Mouse (Mus musculus) hindbrain, embryonic 11.5 days (tissue): ENCODE data around the gene Ms4a7. TPM values are rescaled to one million over a fixed set of nuclear protein-coding genes. Genes with fewer than 3 reads are reported as not detected.
A peak's percentile ranks its signal among the peaks of the same experiment; 100 is the strongest.
"Not testable (repeated sequence)": the region's sequence is repeated elsewhere in the genome, so short reads cannot be mapped to it uniquely, and the experiment has no call there.

ENCODE experiments used
- ATAC-seq: fragments of 200-750 bp; cut with Nextera tagmentation; 2 replicates; pipeline ENCODE4 v1.8.0; 2017; ENCODE audit warnings: mild to moderate bottlenecking, moderate TSS enrichment, moderate library complexity; ENCODE audit not compliant: low FRiP score
- DNase-seq: peaks from one replicate; pipeline ENCODE4 v3.0.0-alpha.2; 2015; ENCODE audit warnings: low spot score
- H3K27ac ChIP-seq: fragments of 300-500 bp; sonication (generic); 2 replicates; pipeline ENCODE4 v1.5.1; 2014; ENCODE audit warnings: mild to moderate bottlenecking, low read depth, low read length
- H3K27me3 ChIP-seq: fragments of 300-500 bp; sonication (generic); 2 replicates; pipeline ENCODE4 v1.6.1; 2014; ENCODE audit warnings: mild to moderate bottlenecking, low read length, moderate library complexity, mixed read lengths; ENCODE audit not compliant: control insufficient read depth, insufficient read depth
- H3K36me3 ChIP-seq: fragments of 300-500 bp; sonication (generic); 2 replicates; pipeline ENCODE4 v1.6.1; 2014; ENCODE audit warnings: mild to moderate bottlenecking, low read length, moderate library complexity, mixed read lengths; ENCODE audit not compliant: control insufficient read depth, insufficient read depth
- H3K4me1 ChIP-seq: fragments of 300-500 bp; sonication (generic); replicated peaks from 2 replicates; pipeline ENCODE4 v1.6.1; 2014; ENCODE audit warnings: low read length, mixed read lengths; ENCODE audit not compliant: control insufficient read depth, insufficient read depth
- H3K4me2 ChIP-seq: fragments of 300-500 bp; sonication (generic); replicated peaks from 2 replicates; pipeline ENCODE4 v1.6.1; 2014; ENCODE audit warnings: mild to moderate bottlenecking, low read depth, low read length
- H3K4me3 ChIP-seq: fragments of 300-500 bp; sonication (generic); 2 replicates; pipeline ENCODE4 v1.5.1; 2014; ENCODE audit warnings: low read depth, low read length
- H3K9ac ChIP-seq: fragments of 300-500 bp; sonication (generic); 2 replicates; pipeline ENCODE4 v1.6.1; 2014; ENCODE audit warnings: low read depth, low read length
- H3K9me3 ChIP-seq: fragments of 300-500 bp; sonication (generic); 2 replicates; pipeline ENCODE4 v1.6.1; 2016; ENCODE audit warnings: low read length; ENCODE audit not compliant: control insufficient read depth
- WGBS: fragments of 180-500 bp; shearing (Covaris S2); extraction: QIAGEN DNeasy Blood & Tissue Kit; methylation state at CpG from one replicate; pipeline ENCODE4 v1.1.7; 2014; 5-methylcytosine and 5-hydroxymethylcytosine counted together
- polyA plus RNA-seq: library from polyadenylated mRNA; unstranded; fragments of >200 nt; fragmentation: Nextera tagmentation; extraction: Ambion mirVana; gene quantifications from 2 replicates; pipeline ENCODE4 v1.2.1, GENCODE M21; 2014

Gene Ms4a7
- polyA plus RNA-seq, 1 experiment from 2014 or later = 1.7 TPM

DNA sequence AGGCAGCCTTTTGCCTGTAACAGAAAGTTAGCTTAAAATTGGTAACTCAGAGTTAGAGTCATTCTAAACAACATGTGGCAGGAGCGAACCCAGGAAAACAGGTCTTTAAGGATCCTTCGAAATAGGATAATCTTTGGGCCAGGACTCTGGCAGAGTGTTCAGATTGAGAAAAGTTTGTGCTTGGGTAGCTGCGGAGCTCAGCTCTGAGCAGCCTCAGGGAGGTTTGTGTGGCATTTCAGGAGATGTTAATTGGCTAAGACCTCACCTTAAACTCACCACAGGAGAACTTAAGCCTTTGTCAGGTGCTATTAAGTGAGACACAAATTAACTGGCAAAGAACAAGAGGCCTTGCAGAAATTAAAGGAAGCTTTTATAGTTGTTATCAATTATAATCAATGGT, 42.3 kb downstream of the Ms4a7 start:
- not testable (repeated sequence) for H3K27ac ChIP-seq, ATAC-seq, H3K4me1 ChIP-seq, H3K27me3 ChIP-seq, H3K9ac ChIP-seq, H3K4me2 ChIP-seq, H3K4me3 ChIP-seq, H3K9me3 ChIP-seq, H3K36me3 ChIP-seq
- 12% methylated on average over 3 of the region's 3 CpGs for WGBS
- DNase-seq = peak; percentile 9

DNA sequence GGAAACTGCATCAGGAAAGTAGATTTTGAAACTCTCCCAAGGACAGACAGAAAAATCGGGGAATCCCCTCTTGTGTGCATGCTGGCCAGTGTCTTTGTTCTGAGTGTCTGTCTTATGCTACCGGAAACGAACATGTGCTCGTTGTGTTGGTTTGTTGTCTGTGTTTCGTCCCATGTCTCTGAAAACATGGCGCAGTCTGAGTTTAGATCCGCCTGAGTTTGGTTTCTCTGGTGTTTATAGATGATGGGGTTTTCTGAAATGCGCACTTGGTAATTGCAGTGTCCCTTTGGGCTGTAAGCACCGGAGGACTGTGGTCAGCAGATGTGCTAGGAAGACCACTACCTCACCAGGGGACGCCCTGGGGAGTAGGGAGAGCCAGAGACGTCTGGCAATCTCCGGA, 43.0 kb downstream of the Ms4a7 start:
- no peak overlapping the region for H3K4me3 ChIP-seq
- ATAC-seq (no peak), DNase-seq (peak; percentile 41)
- no peak overlapping the region for H3K27ac ChIP-seq
- 0 out of 2 replicates have a peak overlapping the region, but pooled peaks have one; percentile 19 for H3K9ac ChIP-seq
- H3K27me3 ChIP-seq = no peaks in the 10 kb centered on the region
- H3K4me1 ChIP-seq = no peaks in the 10 kb centered on the region
- no peaks in the 10 kb centered on the region for H3K36me3 ChIP-seq
- 19% methylated on average over 12 of the region's 12 CpGs for WGBS
- H3K4me2 ChIP-seq = peak overlapping the region; percentile 37
- no peaks in the 10 kb centered on the region for H3K9me3 ChIP-seq

DNA sequence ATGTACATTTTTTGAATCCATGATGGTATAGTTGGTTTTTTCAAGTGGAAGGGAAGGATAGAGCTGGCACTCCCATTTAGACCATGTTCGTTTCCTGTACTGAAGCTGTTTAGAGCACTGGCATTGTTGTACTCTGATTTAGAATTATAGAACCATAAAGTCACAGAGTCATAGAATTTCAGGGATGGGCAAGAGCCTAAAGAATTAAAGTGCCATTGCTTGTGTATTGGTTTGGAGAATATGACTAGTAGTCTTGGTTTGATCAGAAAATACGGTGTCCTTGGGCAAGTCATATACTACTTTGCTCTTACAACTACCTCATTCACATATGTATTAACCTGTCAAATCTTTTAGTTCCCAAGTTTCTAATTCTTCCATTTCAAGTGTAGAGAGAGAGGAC, 52.2 kb downstream of the Ms4a7 start, which contains the start of gene Ms4a5:
Ms4a5 (minus strand) TSS at position 101 of the 400 bp plus-strand sequence.
- no peaks in the 10 kb centered on the region for H3K27me3 ChIP-seq
- no peak within 1 kb of the TSS for H3K4me2 ChIP-seq
- no peaks in the 10 kb centered on the region for H3K9me3 ChIP-seq
- no peak within 1 kb of the TSS for H3K9ac ChIP-seq
- ATAC-seq = no peak
- no peak within 1 kb of the TSS for H3K4me3 ChIP-seq
- H3K4me1 ChIP-seq = no peaks in the 10 kb centered on the region
- DNase-seq = no peak
- WGBS = 91% methylated on average over 2 of the region's 2 CpGs
- H3K36me3 ChIP-seq = no peaks in the 10 kb centered on the region
- no peak within 1 kb of the TSS for H3K27ac ChIP-seq

DNA sequence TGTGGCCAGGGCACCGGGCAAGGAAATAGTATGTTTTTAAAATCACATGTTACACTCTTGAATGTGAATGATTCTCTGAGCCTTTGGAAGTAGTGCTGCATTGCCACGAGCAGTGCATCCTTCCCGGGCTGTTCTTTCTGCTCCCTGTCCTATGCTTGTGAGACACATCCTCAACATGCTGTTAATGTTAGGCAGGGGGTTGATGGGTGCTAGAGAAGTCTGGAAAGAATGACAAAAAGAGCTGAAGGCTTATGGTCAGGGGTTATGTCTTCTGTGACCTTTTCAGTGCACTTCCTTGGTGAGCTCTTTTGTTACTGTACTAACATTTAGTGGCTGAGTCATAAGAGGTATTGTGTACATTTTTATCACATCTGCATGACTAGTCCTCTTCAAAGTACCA, 55.7 kb downstream of the Ms4a7 start:
- H3K27ac ChIP-seq = no peak overlapping the region
- H3K36me3 ChIP-seq = no peaks in the 10 kb centered on the region
- H3K4me2 ChIP-seq = no peak overlapping the region
- no peak for DNase-seq
- H3K4me1 ChIP-seq = no peaks in the 10 kb centered on the region
- no peak overlapping the region for H3K4me3 ChIP-seq
- no peak for ATAC-seq
- H3K9me3 ChIP-seq = no peaks in the 10 kb centered on the region
- H3K27me3 ChIP-seq = no peaks in the 10 kb centered on the region
- no peak overlapping the region for H3K9ac ChIP-seq
- WGBS = 82% methylated on average over 3 of the region's 3 CpGs

DNA sequence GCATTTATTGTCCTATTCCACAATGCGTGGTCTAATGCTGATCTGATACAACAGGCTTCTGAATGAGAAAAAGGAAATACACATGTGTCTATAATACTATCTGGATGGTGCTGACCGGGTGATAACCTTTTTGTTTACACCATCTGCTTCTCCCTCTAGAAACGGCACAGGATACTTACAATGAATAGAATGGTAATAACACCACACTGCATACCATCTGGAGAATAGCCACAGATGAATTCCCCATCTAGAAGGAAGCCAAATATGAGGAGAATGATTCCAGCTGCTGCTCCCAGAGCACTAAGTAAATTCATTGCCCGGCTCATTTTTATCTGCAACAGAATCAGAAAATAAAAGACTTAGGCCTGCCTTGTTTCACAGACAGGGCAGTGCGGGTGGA, 59.5 kb downstream of the Ms4a7 start:
- Histone ChIP-seq H3K9me3 (no peaks in the 10 kb centered on the region), H3K4me3 (no peak overlapping the region), H3K4me1 (no peaks in the 10 kb centered on the region), H3K27ac (no peak overlapping the region), H3K27me3 (no peaks in the 10 kb centered on the region), H3K36me3 (no peaks in the 10 kb centered on the region), H3K4me2 (no peak overlapping the region), H3K9ac (no peak overlapping the region)
- no peak for DNase-seq
- no peak for ATAC-seq
- WGBS = 74% methylated on average over 5 of the region's 5 CpGs

Other genes starting within 250 kb of the Ms4a7 start
- gene 1700017D01Rik, start 205.3 kb downstream of the Ms4a7 start, polyA plus RNA-seq = not detected in 2 replicates
- not detected in 2 replicates for gene 1700025F22Rik, start 170.8 kb downstream of the Ms4a7 start, polyA plus RNA-seq
- not detected in 2 replicates for gene Ms4a13, start 139.4 kb downstream of the Ms4a7 start, polyA plus RNA-seq
- not detected in 2 replicates for gene Ms4a12, start 103.7 kb downstream of the Ms4a7 start, polyA plus RNA-seq
- gene Ms4a1, start 69.9 kb downstream of the Ms4a7 start, polyA plus RNA-seq = not detected in 2 replicates
- not detected in 2 replicates for gene Ms4a5, start 52.3 kb downstream of the Ms4a7 start, polyA plus RNA-seq
- 0.03 and 0.12 TPM in 2 replicates for gene Ms4a14, start 21.7 kb downstream of the Ms4a7 start, polyA plus RNA-seq
- 0.98 and 2.8 TPM in 2 replicates for gene Ms4a4a, start 39.4 kb upstream of the Ms4a7 start, polyA plus RNA-seq
- gene Ms4a4c, start 68.6 kb upstream of the Ms4a7 start, polyA plus RNA-seq = not detected in 2 replicates
- gene Ms4a4b, start 107.4 kb upstream of the Ms4a7 start, polyA plus RNA-seq = not detected in 2 replicates
- gene Ms4a6c, start 133.2 kb upstream of the Ms4a7 start, polyA plus RNA-seq = 2.3 and 3.1 TPM in 2 replicates
- not detected in 2 replicates for gene Gm8369, start 149.8 kb upstream of the Ms4a7 start, polyA plus RNA-seq
- 4.2 and 5.0 TPM in 2 replicates for gene Ms4a6b, start 180.4 kb upstream of the Ms4a7 start, polyA plus RNA-seq
- gene Ms4a4d, start 200.7 kb upstream of the Ms4a7 start, polyA plus RNA-seq = 0.42 and 0.59 TPM in 2 replicates